Mouse (Mus musculus): ENCODE results near the gene Olfr1377. TPM values are rescaled to one million over a fixed set of nuclear protein-coding genes. Genes with fewer than 3 reads are reported as not detected.
"Not testable (repeated sequence)": the region's sequence is repeated elsewhere in the genome, so short reads cannot be mapped to it uniquely, and the experiment has no call there.

Olfr1377 gene
- polyA plus RNA-seq, 1 experiment from 2014 or later = not detected

DNA sequence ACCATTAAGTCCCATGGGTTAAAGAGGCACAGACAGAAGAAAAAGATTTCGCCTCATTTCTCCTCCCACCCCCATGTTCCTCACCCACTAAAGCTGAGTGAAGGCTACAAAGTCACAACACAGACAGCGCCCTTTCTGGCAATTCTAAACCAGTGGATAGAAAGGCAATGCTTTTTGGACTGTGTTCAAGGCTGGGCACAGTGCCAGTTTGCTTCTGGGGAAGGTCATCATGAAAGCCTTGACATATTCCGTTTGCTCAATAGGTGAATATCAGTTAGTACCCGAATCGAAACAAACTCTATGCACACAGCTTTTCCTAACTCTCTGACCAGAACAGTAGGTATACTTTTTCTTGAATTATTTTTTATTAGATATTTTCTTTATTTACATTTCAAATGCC lies 30.1 kb downstream of the Olfr1377 start:
- no peak overlapping the region for H3K9ac ChIP-seq
- no peaks in the 10 kb centered on the region for H3K9me3 ChIP-seq (replicated peaks)
- no peaks in the 10 kb centered on the region for H3K4me1 ChIP-seq (replicated peaks)
- no peak overlapping the region for H3K4me2 ChIP-seq
- no peak overlapping the region for H3K4me3 ChIP-seq (replicated peaks)
- no peak for DNase-seq
- no peaks in the 10 kb centered on the region for H3K27me3 ChIP-seq
- H3K27ac ChIP-seq = no peak overlapping the region
- H3K36me3 ChIP-seq = no peaks in the 10 kb centered on the region
- ATAC-seq (ENCODE audit: low read depth) = no peak
- 59% methylated on average over 5 of the region's 5 CpGs for WGBS (ENCODE audit: insufficient replicate concordance)

DNA sequence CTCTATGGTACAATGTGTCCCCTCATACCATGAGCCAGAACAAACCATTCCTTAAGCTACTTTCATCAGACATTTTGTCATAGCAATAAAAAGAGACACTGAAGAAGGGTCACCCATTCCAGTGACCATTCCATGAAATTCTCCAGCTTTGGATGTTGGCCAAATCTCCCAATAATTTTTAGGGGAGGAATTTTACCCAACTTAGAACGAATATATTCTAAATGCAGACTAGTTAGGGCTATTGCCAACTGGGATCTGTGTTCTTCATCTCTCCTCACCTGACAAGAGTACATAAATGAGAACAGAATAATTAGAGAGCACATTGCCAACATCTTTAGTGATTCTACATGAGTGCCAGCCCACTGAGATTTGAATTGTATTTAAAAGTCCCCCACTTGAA lies 32.2 kb downstream of the Olfr1377 start, which contains the start of gene Olfr54:
TSS of gene Olfr54 (plus strand) at position 301 of the 400 bp plus-strand sequence.
- no peaks in the 10 kb centered on the region for H3K27me3 ChIP-seq
- H3K9me3 ChIP-seq (replicated peaks) = no peaks in the 10 kb centered on the region
- no peak within 1 kb of the TSS for H3K4me3 ChIP-seq (replicated peaks)
- ATAC-seq (ENCODE audit: low read depth) (no peak), DNase-seq (no peak)
- H3K4me1 ChIP-seq (replicated peaks) = no peaks in the 10 kb centered on the region
- no peak within 1 kb of the TSS for H3K27ac ChIP-seq
- WGBS (ENCODE audit: insufficient replicate concordance) = 39% methylated on average over 1 of the region's 1 CpGs
- H3K4me2 ChIP-seq = no peak within 1 kb of the TSS
- H3K36me3 ChIP-seq = no peaks in the 10 kb centered on the region
- no peak within 1 kb of the TSS for H3K9ac ChIP-seq

DNA sequence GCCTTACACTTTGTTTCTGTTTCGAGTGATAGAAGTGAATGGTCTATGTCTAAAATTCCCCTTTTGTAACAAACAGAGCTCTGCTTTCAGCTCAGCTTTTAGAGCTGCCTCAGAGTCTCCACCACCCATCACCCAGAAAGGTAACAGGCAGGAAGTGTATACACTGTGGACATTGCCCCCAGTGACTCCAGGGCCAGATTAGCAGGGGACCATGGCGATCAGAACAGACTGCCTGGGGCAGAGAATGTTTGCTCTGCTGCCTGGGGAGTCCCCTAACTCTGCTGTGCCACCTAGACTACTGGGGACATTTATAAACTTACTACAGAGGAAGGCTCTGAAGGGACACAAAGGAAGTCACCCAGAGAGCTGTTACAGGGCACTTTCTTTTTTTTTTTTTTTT lies 34.6 kb downstream of the Olfr1377 start:
- H3K9me3 ChIP-seq (replicated peaks) = no peaks in the 10 kb centered on the region
- no peak overlapping the region for H3K9ac ChIP-seq
- no peaks in the 10 kb centered on the region for H3K27me3 ChIP-seq
- H3K27ac ChIP-seq = no peak overlapping the region; the same call in 1 of the 2 replicates
- no peak for DNase-seq
- H3K4me3 ChIP-seq (replicated peaks) = no peak overlapping the region
- peak; percentile 81 for ATAC-seq (ENCODE audit: low read depth)
- no peaks in the 10 kb centered on the region for H3K36me3 ChIP-seq
- no peak overlapping the region for H3K4me2 ChIP-seq
- 34% methylated on average over 2 of the region's 2 CpGs for WGBS (ENCODE audit: insufficient replicate concordance)
- no peaks in the 10 kb centered on the region for H3K4me1 ChIP-seq (replicated peaks)

DNA sequence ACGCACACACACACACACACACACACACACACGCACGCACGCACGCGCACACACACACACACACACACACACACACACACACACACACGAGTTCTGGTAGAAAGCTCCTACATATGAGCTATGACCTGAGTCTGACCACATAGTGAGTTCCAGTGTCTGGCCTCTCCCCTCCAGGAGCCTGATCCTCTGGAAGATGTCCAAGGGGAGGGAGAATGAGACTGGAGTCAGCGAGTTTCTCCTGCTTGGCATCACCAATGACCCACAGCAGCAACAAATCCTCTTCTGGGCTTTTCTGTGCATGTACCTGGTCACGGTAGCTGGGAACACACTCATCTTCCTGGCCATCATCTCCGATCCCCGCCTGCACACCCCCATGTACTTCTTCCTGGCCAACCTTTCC lies 45.0 kb downstream of the Olfr1377 start:
- H3K4me2 ChIP-seq; H3K9ac ChIP-seq; H3K4me1 ChIP-seq (replicated peaks); H3K27me3 ChIP-seq; H3K27ac ChIP-seq; H3K4me3 ChIP-seq (replicated peaks); H3K36me3 ChIP-seq; H3K9me3 ChIP-seq (replicated peaks); DNase-seq; ATAC-seq (ENCODE audit: low read depth): not testable (repeated sequence)
- 72% methylated on average over 10 of the region's 11 CpGs for WGBS (ENCODE audit: insufficient replicate concordance)

DNA sequence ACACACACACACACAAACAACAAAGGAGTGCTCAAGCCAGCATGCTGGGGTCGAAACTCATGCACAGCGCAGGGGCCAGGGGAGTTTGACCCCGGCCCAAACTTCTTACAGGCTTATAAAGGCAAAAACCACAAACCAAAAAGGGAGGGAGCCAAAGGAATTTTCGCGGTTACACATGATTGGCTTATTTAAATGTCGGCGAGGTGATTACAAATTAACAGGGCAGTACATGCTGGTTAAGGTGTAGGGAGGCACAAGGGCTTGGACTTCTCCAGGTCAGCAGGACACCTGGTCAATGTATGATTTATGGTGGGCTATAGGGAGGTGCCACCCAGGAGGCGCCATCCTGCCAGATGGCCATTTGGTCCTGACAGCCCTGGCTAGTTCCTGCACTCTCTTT lies 47.6 kb downstream of the Olfr1377 start:
- not testable (repeated sequence) for ATAC-seq (ENCODE audit: low read depth); H3K27ac ChIP-seq; H3K9me3 ChIP-seq (replicated peaks); DNase-seq; H3K4me1 ChIP-seq (replicated peaks); H3K4me2 ChIP-seq; H3K4me3 ChIP-seq (replicated peaks); H3K27me3 ChIP-seq; H3K9ac ChIP-seq; H3K36me3 ChIP-seq
- WGBS (ENCODE audit: insufficient replicate concordance) = 56% methylated on average over 8 of the region's 8 CpGs

DNA sequence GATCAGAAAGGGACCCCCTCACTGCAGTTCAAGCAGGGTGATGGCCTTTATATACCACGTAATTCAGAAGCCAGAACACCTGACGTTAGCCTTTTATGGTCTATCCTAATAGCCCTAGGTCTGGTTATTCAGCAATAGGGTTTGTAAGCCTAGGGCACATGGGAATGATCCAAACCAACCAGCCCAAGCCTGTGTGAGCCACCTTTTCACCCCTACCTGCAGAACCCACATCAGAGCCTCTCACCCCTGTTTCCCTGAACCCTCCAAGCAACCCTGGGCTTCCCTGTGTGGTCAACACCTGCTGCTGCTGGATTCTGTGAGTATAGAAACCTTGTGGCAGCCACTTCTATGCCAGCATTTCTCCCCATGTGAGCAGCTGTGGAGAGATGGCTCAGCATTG lies 48.5 kb downstream of the Olfr1377 start:
- Histone ChIP-seq H3K27me3 (no peaks in the 10 kb centered on the region), H3K4me3 (replicated peaks) (no peak overlapping the region), H3K4me1 (replicated peaks) (no peaks in the 10 kb centered on the region), H3K9ac (no peak overlapping the region), H3K4me2 (no peak overlapping the region), H3K9me3 (replicated peaks) (no peaks in the 10 kb centered on the region), H3K36me3 (no peaks in the 10 kb centered on the region), H3K27ac (no peak overlapping the region)
- no peak for ATAC-seq (ENCODE audit: low read depth)
- 52% methylated on average over 2 of the region's 2 CpGs for WGBS (ENCODE audit: insufficient replicate concordance)
- DNase-seq = no peak

DNA sequence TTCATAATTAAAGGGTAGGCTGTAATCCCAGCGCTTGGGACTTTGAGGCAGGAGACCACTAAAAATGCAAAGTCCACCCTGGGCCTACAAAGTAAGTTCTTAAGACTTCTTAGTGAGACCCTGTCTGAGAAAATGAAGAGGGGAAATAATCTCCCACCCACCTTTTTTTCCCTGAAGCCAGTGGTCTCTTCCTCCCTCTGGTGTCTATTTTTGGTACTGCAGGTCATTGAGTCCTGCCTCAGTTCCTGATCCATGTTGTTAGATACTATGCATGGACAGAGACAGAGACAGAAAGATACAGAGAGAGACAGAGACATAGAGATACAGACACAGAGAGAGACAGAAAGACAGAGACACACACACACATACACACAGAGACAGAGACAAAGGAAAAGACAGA lies 51.1 kb downstream of the Olfr1377 start:
- 9% methylated on average over 1 of the region's 1 CpGs for WGBS (ENCODE audit: insufficient replicate concordance)
- ATAC-seq (ENCODE audit: low read depth) (no peak), DNase-seq (no peak)
- H3K4me2 ChIP-seq = no peak overlapping the region
- H3K9ac ChIP-seq = no peak overlapping the region
- H3K36me3 ChIP-seq = no peaks in the 10 kb centered on the region
- H3K27ac ChIP-seq = no peak overlapping the region
- no peaks in the 10 kb centered on the region for H3K4me1 ChIP-seq (replicated peaks)
- no peak overlapping the region for H3K4me3 ChIP-seq (replicated peaks)
- H3K27me3 ChIP-seq = no peaks in the 10 kb centered on the region
- 0 out of 2 replicates have a peak, but pooled peaks cover 3% of the 10 kb centered on the region for H3K9me3 ChIP-seq (replicated peaks)

DNA sequence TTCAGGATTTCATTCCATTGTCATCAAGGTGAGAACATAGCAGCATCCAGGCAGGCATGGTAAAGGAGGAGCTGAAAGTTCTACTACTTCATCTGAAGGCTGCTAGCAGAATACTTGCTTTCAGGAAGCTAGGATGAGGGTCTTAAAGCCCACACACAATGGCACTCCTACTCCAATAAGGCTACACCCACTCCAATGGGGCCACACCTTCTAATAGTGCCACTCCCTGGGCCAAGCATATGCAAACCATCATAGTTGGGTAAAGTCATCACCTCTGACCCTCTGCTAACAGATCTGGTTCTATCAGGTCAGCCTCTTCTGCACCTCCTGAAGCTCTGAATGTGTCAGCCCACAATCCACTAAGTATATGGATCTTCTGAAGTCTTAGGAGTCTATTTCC lies 52.4 kb downstream of the Olfr1377 start:
- not testable (repeated sequence) for H3K9me3 ChIP-seq (replicated peaks); DNase-seq; H3K4me1 ChIP-seq (replicated peaks); H3K9ac ChIP-seq; H3K27ac ChIP-seq; H3K4me2 ChIP-seq; H3K27me3 ChIP-seq; ATAC-seq (ENCODE audit: low read depth); H3K4me3 ChIP-seq (replicated peaks); H3K36me3 ChIP-seq

DNA sequence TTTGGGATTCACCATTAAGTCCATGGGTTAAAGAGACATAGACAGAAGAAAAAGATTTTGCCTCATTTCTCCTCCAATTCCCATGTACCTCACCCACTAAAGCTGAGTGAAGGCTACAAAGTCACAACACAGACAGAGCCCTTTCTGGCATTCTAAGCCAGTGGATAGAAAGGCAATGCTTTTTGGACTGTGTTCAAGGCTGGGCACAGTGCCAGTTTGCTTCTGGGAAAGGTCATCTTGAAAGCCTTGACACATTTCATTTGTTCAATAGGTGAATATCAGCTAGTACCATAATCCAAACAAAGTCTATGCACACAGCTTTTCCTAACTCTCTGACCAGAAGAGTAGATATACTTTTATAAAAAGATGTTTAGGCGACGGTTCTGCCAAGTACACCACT lies 54.2 kb downstream of the Olfr1377 start:
- DNase-seq (no peak), ATAC-seq (ENCODE audit: low read depth) (no peak)
- H3K9ac ChIP-seq = no peak overlapping the region
- no peak overlapping the region for H3K27ac ChIP-seq
- 0 out of 2 replicates have a peak, but pooled peaks cover 3% of the 10 kb centered on the region for H3K9me3 ChIP-seq (replicated peaks)
- no peak overlapping the region for H3K4me3 ChIP-seq (replicated peaks)
- no peaks in the 10 kb centered on the region for H3K27me3 ChIP-seq
- 79% methylated on average over 2 of the region's 2 CpGs for WGBS (ENCODE audit: insufficient replicate concordance)
- H3K36me3 ChIP-seq = no peaks in the 10 kb centered on the region
- H3K4me2 ChIP-seq = no peak overlapping the region
- H3K4me1 ChIP-seq (replicated peaks) = no peaks in the 10 kb centered on the region

Other genes starting within 250 kb of the Olfr1377 start
- 1.7 TPM in 2 replicates for gene Zfp354c, start 154.2 kb upstream of the Olfr1377 start, polyA plus RNA-seq (2015; fragmentation: Nextera tagmentation; extraction: Ambion mirVana)
- 0.07 TPM in 2 replicates for gene Zfp879, start 140.4 kb upstream of the Olfr1377 start, polyA plus RNA-seq (2015; fragmentation: Nextera tagmentation; extraction: Ambion mirVana)
- gene Grm6, start 131.3 kb upstream of the Olfr1377 start, polyA plus RNA-seq (2015; fragmentation: Nextera tagmentation; extraction: Ambion mirVana) = 0.03 TPM in 1 of 2 replicates, not detected in the other
- gene Zfp454, start 94.3 kb upstream of the Olfr1377 start, polyA plus RNA-seq (2015; fragmentation: Nextera tagmentation; extraction: Ambion mirVana) = 0.37 and 0.70 TPM in 2 replicates
- 3.1 and 3.2 TPM in 2 replicates for gene Zfp2, start 65.8 kb upstream of the Olfr1377 start, polyA plus RNA-seq (2015; fragmentation: Nextera tagmentation; extraction: Ambion mirVana)
- 0.10 and 0.20 TPM in 2 replicates for gene Zfp354b, start 50.3 kb upstream of the Olfr1377 start, polyA plus RNA-seq (2015; fragmentation: Nextera tagmentation; extraction: Ambion mirVana)
- gene 4933414I15Rik, start 38.2 kb upstream of the Olfr1377 start, polyA plus RNA-seq (2015; fragmentation: Nextera tagmentation; extraction: Ambion mirVana) = not detected in 2 replicates
- gene Prop1, start 28.2 kb upstream of the Olfr1377 start, polyA plus RNA-seq (2015; fragmentation: Nextera tagmentation; extraction: Ambion mirVana) = not detected in 2 replicates
- not detected in 2 replicates for gene Olfr1378, start 15.4 kb upstream of the Olfr1377 start, polyA plus RNA-seq (2015; fragmentation: Nextera tagmentation; extraction: Ambion mirVana)
- not detected in 2 replicates for gene Olfr51, start 21.6 kb downstream of the Olfr1377 start, polyA plus RNA-seq (2015; fragmentation: Nextera tagmentation; extraction: Ambion mirVana)
- gene Olfr54, start 32.3 kb downstream of the Olfr1377 start, polyA plus RNA-seq (2015; fragmentation: Nextera tagmentation; extraction: Ambion mirVana) = not detected in 2 replicates
- not detected in 2 replicates for gene Olfr1375, start 66.1 kb downstream of the Olfr1377 start, polyA plus RNA-seq (2015; fragmentation: Nextera tagmentation; extraction: Ambion mirVana)
- 1.5 and 2.1 TPM in 2 replicates for gene Zfp354a, start 77.3 kb downstream of the Olfr1377 start, polyA plus RNA-seq (2015; fragmentation: Nextera tagmentation; extraction: Ambion mirVana)
- gene Gm12569, start 238.5 kb downstream of the Olfr1377 start, polyA plus RNA-seq (2015; fragmentation: Nextera tagmentation; extraction: Ambion mirVana) = not detected in 2 replicates

All from liver, embryonic 13.5 days (tissue).